Mouse (Mus musculus) liver, embryonic 14.5 days (tissue): ENCODE data around the gene Kcnq5.

ENCODE experiments used
- CTCF ChIP-seq: IDR thresholded peaks from 2 replicates; pipeline ENCODE4 v1.5.1; 2016; ENCODE audit warnings: antibody characterized with exemption, low read depth, control low read depth
- EP300 ChIP-seq: IDR thresholded peaks from 2 replicates; pipeline ENCODE4 v1.6.1; 2016; ENCODE audit warnings: antibody characterized with exemption, low read depth

DNA sequence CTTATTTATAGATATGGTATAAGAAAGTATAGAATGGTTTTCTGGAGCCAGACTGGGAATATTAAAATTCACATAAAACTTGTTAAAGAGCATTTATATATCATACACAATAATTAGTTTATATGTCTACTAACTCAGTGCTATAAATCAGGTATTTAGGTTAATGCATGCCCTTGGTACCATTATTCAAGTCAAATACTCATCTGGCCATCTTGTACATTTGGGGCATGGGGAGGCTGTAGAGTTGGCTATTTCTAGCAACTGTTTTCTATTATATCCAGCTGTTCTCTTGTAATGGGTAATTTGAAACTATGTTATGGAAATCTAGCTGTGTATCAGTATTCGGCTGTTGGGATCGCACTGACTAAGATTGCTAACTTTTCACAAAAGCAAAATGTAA, 339.3 kb downstream of the Kcnq5 start:
- TF ChIP-seq CTCF (no peak), EP300 (no peak)
